Mouse (Mus musculus) liver, embryonic 13.5 days (tissue): ENCODE measurements around the gene Yif1a. TPM values are rescaled to one million over a fixed set of nuclear protein-coding genes. Genes with fewer than 3 reads are reported as not detected.
"Not testable (repeated sequence)": the region's sequence is repeated elsewhere in the genome, so short reads cannot be mapped to it uniquely, and the experiment has no call there.

Experiments
- ATAC-seq: fragments of 200-750 bp; cut with Nextera tagmentation; 2 replicates; pipeline ENCODE4 v1.8.0; 2017; ENCODE audit warnings: low read depth, mild to moderate bottlenecking, moderate number of reproducible peaks, moderate library complexity
- DNase-seq: peaks from one replicate; pipeline ENCODE4 v3.0.0; 2022
- H3K27ac ChIP-seq: fragments of 300-500 bp; sonication (generic); 2 replicates; pipeline ENCODE4 v1.5.1; 2015; ENCODE audit warnings: moderate library complexity, mild to moderate bottlenecking, inconsistent platforms
- H3K27me3 ChIP-seq: fragments of 300-500 bp; sonication (generic); 2 replicates; pipeline ENCODE4 v1.6.1; 2015; ENCODE audit warnings: mild to moderate bottlenecking, inconsistent platforms
- H3K36me3 ChIP-seq: fragments of 300-500 bp; sonication (generic); 2 replicates; pipeline ENCODE4 v1.6.1; 2015; ENCODE audit warnings: mild to moderate bottlenecking, inconsistent platforms
- H3K4me1 ChIP-seq: fragments of 300-500 bp; sonication (generic); replicated peaks from 2 replicates; pipeline ENCODE4 v1.6.1; 2015; ENCODE audit warnings: inconsistent platforms
- H3K4me2 ChIP-seq: fragments of 300-500 bp; sonication (generic); 2 replicates; pipeline ENCODE4 v1.6.1; 2015; ENCODE audit warnings: inconsistent platforms, mild to moderate bottlenecking, moderate library complexity
- H3K4me3 ChIP-seq: fragments of 300-500 bp; sonication (generic); replicated peaks from 2 replicates; pipeline ENCODE4 v1.5.1; 2015; ENCODE audit warnings: mild to moderate bottlenecking, inconsistent platforms
- H3K9ac ChIP-seq: fragments of 300-500 bp; sonication (generic); 2 replicates; pipeline ENCODE4 v1.6.1; 2015; ENCODE audit warnings: mild to moderate bottlenecking, inconsistent platforms
- H3K9me3 ChIP-seq: fragments of 300-500 bp; sonication (generic); replicated peaks from 2 replicates; pipeline ENCODE4 v1.6.1; 2016; ENCODE audit warnings: inconsistent platforms
- WGBS: fragments of 180-500 bp; shearing (Covaris S2); methylation state at CpG from one replicate; pipeline ENCODE4 v1.1.7; 2015; ENCODE audit not compliant: insufficient replicate concordance; 5-methylcytosine and 5-hydroxymethylcytosine counted together
- polyA plus RNA-seq: library from polyadenylated mRNA; unstranded; fragments of >200 nt; fragmentation: Nextera tagmentation; extraction: Ambion mirVana; gene quantifications from 2 replicates; pipeline ENCODE4 v1.2.1, GENCODE M21; 2015

Yif1a gene
- polyA plus RNA-seq, 1 experiment from 2014 or later = 46.6 TPM

GRCm38 (mm10) chr19:5073028-5073427, 15.3 kb upstream of the Yif1a start:
- Histone ChIP-seq H3K36me3 (no peaks in the 10 kb centered on the region), H3K4me2 (peak overlapping the region; percentile 84), H3K4me3 (peak overlapping the region; percentile 59), H3K27ac (no peak overlapping the region), H3K9ac (0 out of 2 replicates have a peak overlapping the region, but pooled peaks have one; percentile 17), H3K4me1 (peaks cover 47% of the 10 kb centered on the region), H3K9me3 (no peaks in the 10 kb centered on the region), H3K27me3 (peaks cover 63% of the 10 kb centered on the region)
- no peak; the same call in 1 of the 2 replicates for ATAC-seq
- 1% methylated on average over 15 of the region's 15 CpGs for WGBS
- peak; percentile 40 for DNase-seq

GRCm38 (mm10) chr19:5073518-5073917, 14.8 kb upstream of the Yif1a start:
- ATAC-seq (no peak), DNase-seq (no peak)
- Histone ChIP-seq H3K4me3 (no peak overlapping the region), H3K4me1 (peaks cover 42% of the 10 kb centered on the region), H3K27ac (no peak overlapping the region), H3K36me3 (no peaks in the 10 kb centered on the region), H3K9me3 (no peaks in the 10 kb centered on the region), H3K4me2 (no peak overlapping the region), H3K9ac (no peak overlapping the region), H3K27me3 (peaks cover 62% of the 10 kb centered on the region)
- 30% methylated on average over 5 of the region's 5 CpGs for WGBS

- H3K4me2 ChIP-seq = no peak overlapping the region
- H3K36me3 ChIP-seq = no peaks in the 10 kb centered on the region
- 69% methylated on average over 1 of the region's 1 CpGs for WGBS
- ATAC-seq (no peak), DNase-seq (no peak)
- no peaks in the 10 kb centered on the region for H3K9me3 ChIP-seq
- no peak overlapping the region for H3K4me3 ChIP-seq
- no peaks in the 10 kb centered on the region for H3K4me1 ChIP-seq
- peaks cover 71% of the 10 kb centered on the region for H3K27me3 ChIP-seq
- H3K9ac ChIP-seq = no peak overlapping the region
- H3K27ac ChIP-seq = no peak overlapping the region
Measured at GRCm38 (mm10) chr19:5079279-5079678, 9.1 kb upstream of the Yif1a start.

- Histone ChIP-seq H3K9me3 (no peaks in the 10 kb centered on the region), H3K4me2 (no peak overlapping the region), H3K9ac (no peak overlapping the region), H3K27ac (no peak overlapping the region), H3K4me3 (no peak overlapping the region), H3K27me3 (peaks cover 80% of the 10 kb centered on the region), H3K4me1 (peaks cover 14% of the 10 kb centered on the region), H3K36me3 (no peaks in the 10 kb centered on the region)
- DNase-seq (no peak), ATAC-seq (no peak)
- 53% methylated on average over 18 of the region's 18 CpGs for WGBS
Measured at GRCm38 (mm10) chr19:5082005-5082404, 6.3 kb upstream of the Yif1a start.

GRCm38 (mm10) chr19:5082596-5082995, 5.7 kb upstream of the Yif1a start:
- Histone ChIP-seq H3K27ac (no peak overlapping the region), H3K9me3 (no peaks in the 10 kb centered on the region), H3K27me3 (peaks cover 85% of the 10 kb centered on the region), H3K4me3 (no peak overlapping the region), H3K4me1 (peaks cover 20% of the 10 kb centered on the region), H3K9ac (no peak overlapping the region), H3K4me2 (no peak overlapping the region), H3K36me3 (no peaks in the 10 kb centered on the region)
- ATAC-seq = no peak
- DNase-seq = no peak
- 47% methylated on average over 24 of the region's 24 CpGs for WGBS

GRCm38 (mm10) chr19:5083961-5084833, 4.1 kb upstream of the Yif1a start:
- Histone ChIP-seq H3K27ac (no peak overlapping the region), H3K27me3 (peaks cover 81% of the 10 kb centered on the region), H3K9me3 (no peaks in the 10 kb centered on the region), H3K4me2 (peak overlapping the region; percentile 84; the same call in 1 of the 2 replicates), H3K4me3 (peak overlapping the region; percentile 62; the same call in 1 of the 2 replicates), H3K9ac (no peak overlapping the region), H3K36me3 (no peaks in the 10 kb centered on the region), H3K4me1 (peaks cover 29% of the 10 kb centered on the region)
- no peak for DNase-seq
- WGBS = 62% methylated on average over 3 of the region's 3 CpGs
- no peak for ATAC-seq

- WGBS = 7% methylated on average over 15 of the region's 15 CpGs
- H3K4me1 ChIP-seq = peaks cover 34% of the 10 kb centered on the region
- 0 out of 2 replicates have a peak, but pooled peaks cover 2% of the 10 kb centered on the region for H3K36me3 ChIP-seq
- H3K9me3 ChIP-seq = no peaks in the 10 kb centered on the region
- no peak overlapping the region for H3K9ac ChIP-seq
- H3K27me3 ChIP-seq = peaks cover 77% of the 10 kb centered on the region
- peak overlapping the region; percentile 62 for H3K4me3 ChIP-seq
- peak overlapping the region; percentile 84 for H3K4me2 ChIP-seq
- DNase-seq (no peak), ATAC-seq (no peak)
- H3K27ac ChIP-seq = no peak overlapping the region
Measured at GRCm38 (mm10) chr19:5084834-5085144, 3.5 kb upstream of the Yif1a start.

- Histone ChIP-seq H3K4me1 (peaks cover 34% of the 10 kb centered on the region), H3K9ac (peak within 1 kb of the TSS; percentile 22; the same call in 1 of the 2 replicates), H3K4me2 (peak within 1 kb of the TSS; percentile 84), H3K36me3 (peaks cover 6% of the 10 kb centered on the region), H3K4me3 (peak within 1 kb of the TSS; percentile 62), H3K9me3 (no peaks in the 10 kb centered on the region), H3K27me3 (peaks cover 72% of the 10 kb centered on the region), H3K27ac (no peak within 1 kb of the TSS)
- DNase-seq (no peak), ATAC-seq (no peak)
- WGBS = 2% methylated on average over 67 of the region's 69 CpGs
Measured at GRCm38 (mm10) chr19:5085145-5085863, 3.0 kb upstream of the Yif1a start, which contains the start of gene Tmem151a. Gene Tmem151a (minus strand): TSS chr19:5085531.

GRCm38 (mm10) chr19:5086533-5086932, 1.8 kb upstream of the Yif1a start:
- not testable (repeated sequence) for ATAC-seq, DNase-seq, H3K27ac ChIP-seq, H3K4me3 ChIP-seq, H3K4me2 ChIP-seq, H3K9me3 ChIP-seq, H3K9ac ChIP-seq
- H3K4me1 ChIP-seq = peaks cover 34% of the 10 kb centered on the region
- WGBS = 40% methylated on average over 4 of the region's 4 CpGs
- peaks cover 60% of the 10 kb centered on the region for H3K27me3 ChIP-seq
- H3K36me3 ChIP-seq = peaks cover 17% of the 10 kb centered on the region

GRCm38 (mm10) chr19:5089324-5089723, 986 bp downstream of the Yif1a start:
- Histone ChIP-seq H3K4me1 (peaks cover 43% of the 10 kb centered on the region), H3K36me3 (peaks cover 30% of the 10 kb centered on the region), H3K4me3 (peak overlapping the region; percentile 77), H3K27ac (no peak overlapping the region), H3K4me2 (peak overlapping the region; percentile 82), H3K27me3 (peaks cover 32% of the 10 kb centered on the region), H3K9me3 (no peaks in the 10 kb centered on the region), H3K9ac (peak overlapping the region; percentile 77)
- no peak for ATAC-seq
- no peak for DNase-seq
- 78% methylated on average over 4 of the region's 4 CpGs for WGBS

GRCm38 (mm10) chr19:5092083-5092482, 3.7 kb downstream of the Yif1a start:
- peaks cover 51% of the 10 kb centered on the region for H3K4me1 ChIP-seq
- WGBS = 78% methylated on average over 10 of the region's 10 CpGs
- DNase-seq (no peak), ATAC-seq (no peak)
- peaks cover 30% of the 10 kb centered on the region for H3K36me3 ChIP-seq
- H3K4me3 ChIP-seq = no peak overlapping the region
- no peaks in the 10 kb centered on the region for H3K9me3 ChIP-seq
- H3K4me2 ChIP-seq = no peak overlapping the region
- no peak overlapping the region for H3K27ac ChIP-seq
- H3K27me3 ChIP-seq = peaks cover 28% of the 10 kb centered on the region
- H3K9ac ChIP-seq = no peak overlapping the region
